Mouse (Mus musculus): ENCODE measurements at regions not wholly inside any gene's neighbourhood (a gene's known extent, or its start where the extent isn't known, plus 50 kb on each side); places are given as distances from the start of the nearest gene placed in this dataset.

DNA sequence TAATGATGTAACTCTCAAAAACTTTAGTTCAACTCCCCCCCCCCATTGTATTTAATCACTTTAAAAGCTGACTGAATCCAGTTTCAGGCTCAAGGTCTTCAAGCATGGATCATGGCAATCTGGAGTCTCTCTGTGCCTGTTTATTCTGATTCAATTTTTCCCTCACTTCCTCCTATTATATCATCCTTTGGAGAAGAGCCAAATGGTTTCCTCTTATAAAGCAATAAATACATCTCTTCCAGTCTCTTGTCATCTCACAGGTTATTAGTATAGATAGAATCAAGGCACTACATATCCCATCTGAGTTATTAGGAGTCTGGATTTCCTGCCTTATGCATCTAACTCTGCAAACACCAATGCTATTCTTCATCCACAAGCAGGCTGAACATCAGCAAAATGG lies 530.2 kb upstream of the Pdcd1 start:
- Histone ChIP-seq H3K27ac (ENCODE audit: low read depth, low read length) (no peak overlapping the region), H3K36me3 (ENCODE audit: control insufficient read depth, insufficient read depth) (no peaks in the 10 kb centered on the region), H3K4me2 (replicated peaks; ENCODE audit: low read depth) (no peak overlapping the region), H3K4me3 (ENCODE audit: low read depth, low read length) (no peak overlapping the region), H3K27me3 (replicated peaks; ENCODE audit: control insufficient read depth, insufficient read depth, low read length) (no peaks in the 10 kb centered on the region), H3K9ac (ENCODE audit: low read depth, low read length) (no peak overlapping the region), H3K4me1 (replicated peaks; ENCODE audit: control insufficient read depth, insufficient read depth, low read length) (no peaks in the 10 kb centered on the region), H3K9me3 (ENCODE audit: control insufficient read depth) (no peaks in the 10 kb centered on the region)
- ATAC-seq: no peak
- TF ChIP-seq CTCF (IDR thresholded peaks at IDR 0.05; ENCODE audit: low read depth): no peak

DNA sequence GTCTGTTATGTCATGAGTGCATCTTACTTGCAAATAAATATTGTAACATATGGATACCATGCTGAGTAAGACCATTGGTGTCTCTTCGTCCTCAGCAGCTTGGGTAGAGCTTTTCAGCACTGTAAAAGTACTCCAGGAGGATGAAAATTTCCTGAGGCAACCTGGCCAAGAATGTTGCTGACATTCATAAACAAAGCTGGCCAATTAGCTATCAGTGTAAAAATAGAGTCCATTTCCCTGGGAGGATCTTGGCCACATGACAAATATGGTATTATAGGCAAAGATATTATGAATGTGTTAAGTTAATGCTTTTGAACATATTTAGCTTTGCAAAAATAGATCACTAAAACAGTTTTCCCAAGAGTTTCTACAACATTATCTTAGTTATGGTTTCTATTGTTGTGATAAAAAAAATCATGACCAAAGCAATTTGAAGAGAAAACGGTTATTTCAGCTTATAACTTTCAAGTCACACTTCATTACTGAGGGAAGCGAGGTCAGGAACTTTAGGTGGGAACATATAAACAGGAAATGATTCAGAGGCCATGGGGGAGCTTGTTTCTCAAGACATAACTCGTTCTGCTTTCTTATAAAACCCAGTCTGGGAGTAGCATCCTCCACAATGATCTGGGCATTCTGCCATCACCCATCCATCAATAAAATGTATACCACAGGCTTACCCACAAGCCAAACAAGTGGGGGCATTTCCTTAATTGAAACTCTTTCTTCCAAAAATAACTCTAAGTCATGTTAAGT lies 529.5 kb upstream of the Pdcd1 start:
- H3K4me3 ChIP-seq (ENCODE audit: low read depth, low read length): no peak overlapping the region
- no peak overlapping the region for H3K9ac ChIP-seq (ENCODE audit: low read depth, low read length)
- ATAC-seq: no peak
- H3K27ac ChIP-seq (ENCODE audit: low read depth, low read length): no peak overlapping the region
- no peaks in the 10 kb centered on the region for H3K4me1 ChIP-seq (replicated peaks; ENCODE audit: control insufficient read depth, insufficient read depth, low read length)
- 50% methylated on average over 4 of the region's 4 CpGs for WGBS
- no peak overlapping the region for H3K4me2 ChIP-seq (replicated peaks; ENCODE audit: low read depth)
- no peak for TF ChIP-seq CTCF (IDR thresholded peaks at IDR 0.05; ENCODE audit: low read depth)
- H3K9me3 ChIP-seq (ENCODE audit: control insufficient read depth): no peaks in the 10 kb centered on the region
- no peaks in the 10 kb centered on the region for H3K27me3 ChIP-seq (replicated peaks; ENCODE audit: control insufficient read depth, insufficient read depth, low read length)
- no peaks in the 10 kb centered on the region for H3K36me3 ChIP-seq (ENCODE audit: control insufficient read depth, insufficient read depth)

DNA sequence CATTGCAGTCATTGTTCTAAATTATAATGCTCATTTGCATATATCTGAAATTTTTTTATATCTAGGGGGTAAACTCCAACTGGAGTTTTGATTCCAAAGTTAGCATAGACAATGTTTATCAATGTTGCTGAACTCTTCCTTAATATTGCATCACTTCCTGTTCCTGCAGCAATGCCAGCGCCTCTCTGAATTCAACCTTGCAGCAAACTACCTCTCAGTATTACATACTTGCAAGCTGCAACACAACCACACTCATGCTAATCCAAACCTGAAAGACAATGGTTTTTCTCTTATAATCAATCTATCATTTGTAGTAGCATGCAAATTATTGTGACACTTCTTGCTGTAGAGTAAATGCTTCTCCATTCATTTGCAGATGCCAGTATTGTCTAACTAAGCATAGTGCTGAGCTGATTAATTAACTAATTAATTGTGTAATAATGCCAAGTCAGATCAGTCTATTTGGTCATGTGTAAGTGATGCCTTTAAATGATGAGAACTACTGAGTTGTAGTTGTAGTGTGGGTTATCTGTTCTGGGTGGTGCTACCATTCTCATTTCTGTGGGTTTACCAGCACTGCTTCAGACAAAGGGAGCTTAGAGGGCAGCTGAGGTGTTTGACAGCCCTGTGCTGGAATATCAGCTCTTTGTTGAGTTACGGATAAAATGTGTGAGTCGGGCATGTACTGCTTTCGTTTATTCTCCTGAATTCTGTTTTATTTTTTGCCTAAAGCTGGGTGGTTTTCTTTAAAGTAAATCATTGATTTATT lies 480.6 kb upstream of the Pdcd1 start:
- 74% methylated on average over 4 of the region's 4 CpGs for WGBS
- ATAC-seq: no peak
- no peaks in the 10 kb centered on the region for H3K27me3 ChIP-seq (replicated peaks; ENCODE audit: control insufficient read depth, insufficient read depth, low read length)
- no peaks in the 10 kb centered on the region for H3K4me1 ChIP-seq (replicated peaks; ENCODE audit: control insufficient read depth, insufficient read depth, low read length)
- H3K4me2 ChIP-seq (replicated peaks; ENCODE audit: low read depth): no peak overlapping the region
- no peaks in the 10 kb centered on the region for H3K36me3 ChIP-seq (ENCODE audit: control insufficient read depth, insufficient read depth)
- TF ChIP-seq CTCF (IDR thresholded peaks at IDR 0.05; ENCODE audit: low read depth): no peak
- H3K9ac ChIP-seq (ENCODE audit: low read depth, low read length): no peak overlapping the region
- no peaks in the 10 kb centered on the region for H3K9me3 ChIP-seq (ENCODE audit: control insufficient read depth)
- no peak overlapping the region for H3K4me3 ChIP-seq (ENCODE audit: low read depth, low read length)
- H3K27ac ChIP-seq (ENCODE audit: low read depth, low read length): no peak overlapping the region

DNA sequence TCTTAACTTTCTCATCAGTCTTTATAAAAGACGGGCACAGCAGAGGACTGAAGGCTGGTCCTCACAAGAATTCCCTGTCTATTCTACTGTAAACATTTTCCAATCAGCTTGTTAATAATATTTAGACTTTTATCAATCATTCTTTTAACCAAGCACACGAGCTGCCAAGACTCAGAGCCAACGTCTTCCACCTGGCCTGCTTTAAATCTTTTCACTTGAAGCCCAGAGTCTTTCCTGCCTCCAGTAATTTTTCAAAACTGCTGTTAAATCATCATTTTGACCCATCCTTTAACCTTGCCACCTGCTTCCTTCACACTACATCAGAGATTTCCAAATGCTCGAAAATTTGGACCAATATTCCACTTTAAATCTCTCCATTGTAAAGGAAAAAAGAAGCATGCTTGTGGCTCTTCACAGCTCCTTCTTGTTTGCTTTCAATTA lies 451.7 kb upstream of the Pdcd1 start:
- 46% methylated on average over 4 of the region's 4 CpGs for WGBS
- Histone ChIP-seq H3K27me3 (replicated peaks; ENCODE audit: control insufficient read depth, insufficient read depth, low read length) (no peaks in the 10 kb centered on the region), H3K9ac (ENCODE audit: low read depth, low read length) (no peak overlapping the region), H3K27ac (ENCODE audit: low read depth, low read length) (no peak overlapping the region), H3K9me3 (ENCODE audit: control insufficient read depth) (no peaks in the 10 kb centered on the region), H3K36me3 (ENCODE audit: control insufficient read depth, insufficient read depth) (no peaks in the 10 kb centered on the region), H3K4me3 (ENCODE audit: low read depth, low read length) (no peak overlapping the region), H3K4me2 (replicated peaks; ENCODE audit: low read depth) (no peak overlapping the region), H3K4me1 (replicated peaks; ENCODE audit: control insufficient read depth, insufficient read depth, low read length) (no peaks in the 10 kb centered on the region)
- no peak for ATAC-seq
- TF ChIP-seq CTCF (IDR thresholded peaks at IDR 0.05; ENCODE audit: low read depth): no peak

DNA sequence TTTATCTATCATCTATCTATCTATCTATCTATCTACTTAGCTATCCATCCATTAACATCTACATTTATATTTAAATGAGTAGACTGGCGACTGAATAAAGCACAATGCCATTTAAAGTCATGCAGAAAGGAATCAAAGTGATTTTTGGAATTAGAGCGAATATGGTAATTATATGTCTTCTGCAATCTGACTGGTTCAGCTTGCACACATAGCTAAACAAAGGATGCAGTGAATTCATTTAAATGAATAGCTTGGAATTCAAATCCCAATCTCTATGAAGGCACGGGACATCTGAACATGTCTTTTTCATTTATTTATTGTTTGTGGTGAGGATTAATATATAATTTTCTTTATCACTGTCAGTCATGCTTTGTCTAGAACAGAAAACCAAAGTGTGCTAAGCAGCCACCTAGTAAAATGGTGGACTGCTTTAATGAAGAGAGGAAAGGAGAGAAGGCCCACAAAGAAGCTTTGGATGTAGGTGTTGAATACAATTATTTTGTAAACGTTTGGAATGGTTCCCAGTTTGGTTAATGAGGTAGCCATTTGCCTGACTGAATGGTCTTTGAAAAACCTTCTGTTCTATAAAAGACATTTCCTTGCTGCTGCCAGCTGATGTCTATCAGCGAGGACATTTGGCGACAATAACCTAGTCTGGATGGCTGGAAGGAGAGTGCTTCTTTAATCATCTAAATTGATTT lies 451.2 kb upstream of the Pdcd1 start:
- no peak overlapping the region for H3K4me2 ChIP-seq (replicated peaks; ENCODE audit: low read depth)
- WGBS: 71% methylated on average over 6 of the region's 6 CpGs
- H3K9ac ChIP-seq (ENCODE audit: low read depth, low read length): no peak overlapping the region
- no peaks in the 10 kb centered on the region for H3K4me1 ChIP-seq (replicated peaks; ENCODE audit: control insufficient read depth, insufficient read depth, low read length)
- no peak overlapping the region for H3K27ac ChIP-seq (ENCODE audit: low read depth, low read length)
- H3K4me3 ChIP-seq (ENCODE audit: low read depth, low read length): no peak overlapping the region
- no peak for TF ChIP-seq CTCF (IDR thresholded peaks at IDR 0.05; ENCODE audit: low read depth)
- ATAC-seq: no peak
- H3K9me3 ChIP-seq (ENCODE audit: control insufficient read depth): no peaks in the 10 kb centered on the region
- H3K36me3 ChIP-seq (ENCODE audit: control insufficient read depth, insufficient read depth): no peaks in the 10 kb centered on the region
- no peaks in the 10 kb centered on the region for H3K27me3 ChIP-seq (replicated peaks; ENCODE audit: control insufficient read depth, insufficient read depth, low read length)
